Mouse (Mus musculus): ENCODE data around the gene Tsc2. TPM values are rescaled to one million over a fixed set of nuclear protein-coding genes. Genes with fewer than 3 reads are reported as not detected.

The Tsc2 gene
- total RNA-seq, 1 experiment: 93.0 TPM

GRCm38 (mm10) chr17:24628646-24629045 is 3.8 kb downstream of the Tsc2 start:
- Histone ChIP-seq H3K4me1 (ENCODE audit: control insufficient read depth in 2 of 2, insufficient read depth in 2 of 2, low read length in 2 of 2, poor library complexity in 1 of 2) (peaks cover 0 to 1% of the 10 kb centered on the region in 2 experiments; a peak in 1 of 4 replicates), H3K9ac (ENCODE audit: insufficient read depth, low read depth, low read length, poor library complexity, severe bottlenecking) (no peak overlapping the region), H3K4me3 (ENCODE audit: insufficient read depth in 1 of 2, low read depth in 1 of 2, low read length in 2 of 2, poor library complexity in 1 of 2, severe bottlenecking in 1 of 2) (no peak overlapping the region), H3K27ac (ENCODE audit: insufficient read depth, low read depth, low read length, poor library complexity, severe bottlenecking) (no peak overlapping the region), H3K36me3 (ENCODE audit: control insufficient read depth, insufficient read depth, low read length, poor library complexity, severe bottlenecking) (peaks cover 28% of the 10 kb centered on the region), H3K9me3 (ENCODE audit: control insufficient read depth, insufficient read depth, low read depth, low read length) (no peaks in the 10 kb centered on the region)
- DNase-seq (ENCODE audit: low read depth, low spot score): peak; percentile 69
- in situ Hi-C loops (cut with MboI; ENCODE audit: low sequenced_read_pairs in 2 of 2, unreplicated experiment in 2 of 2): no loop called here
- no peak for TF ChIP-seq MAFK (IDR thresholded peaks at IDR 0.05; ENCODE audit: insufficient read depth, low read depth, low read length)
- no peak for TF ChIP-seq HCFC1 (IDR thresholded peaks at IDR 0.05; ENCODE audit: borderline replicate concordance, insufficient read depth, low read length)
- no peak for TF ChIP-seq CHD2 (IDR thresholded peaks at IDR 0.05; ENCODE audit: low read depth, low read length)
- TF ChIP-seq ZNF384 (IDR thresholded peaks at IDR 0.05; ENCODE audit: low read depth, low read length): no peak

GRCm38 (mm10) chr17:24625472-24625871 is 7.0 kb downstream of the Tsc2 start:
- no peak overlapping the region for H3K27ac ChIP-seq (ENCODE audit: insufficient read depth, low read depth, low read length, poor library complexity, severe bottlenecking)
- in situ Hi-C loops (cut with MboI; ENCODE audit: low sequenced_read_pairs in 2 of 2, unreplicated experiment in 2 of 2): no loop called here
- no peak overlapping the region for H3K9ac ChIP-seq (ENCODE audit: insufficient read depth, low read depth, low read length, poor library complexity, severe bottlenecking)
- no peaks in the 10 kb centered on the region for H3K9me3 ChIP-seq (ENCODE audit: control insufficient read depth, insufficient read depth, low read depth, low read length)
- H3K4me1 ChIP-seq (ENCODE audit: control insufficient read depth in 2 of 2, insufficient read depth in 2 of 2, low read length in 2 of 2, poor library complexity in 1 of 2): no peaks in the 10 kb centered on the region
- DNase-seq (ENCODE audit: low read depth, low spot score): no peak
- H3K4me3 ChIP-seq (ENCODE audit: insufficient read depth in 1 of 2, low read depth in 1 of 2, low read length in 2 of 2, poor library complexity in 1 of 2, severe bottlenecking in 1 of 2): no peak overlapping the region
- TF ChIP-seq ZNF384 (IDR thresholded peaks at IDR 0.05; ENCODE audit: low read depth, low read length): no peak
- no peak for TF ChIP-seq CHD2 (IDR thresholded peaks at IDR 0.05; ENCODE audit: low read depth, low read length)
- TF ChIP-seq HCFC1 (IDR thresholded peaks at IDR 0.05; ENCODE audit: borderline replicate concordance, insufficient read depth, low read length): no peak
- no peak for TF ChIP-seq ZC3H11A (IDR thresholded peaks at IDR 0.05; ENCODE audit: borderline replicate concordance, low read depth, low read length)
- no peak for TF ChIP-seq MAFK (IDR thresholded peaks at IDR 0.05; ENCODE audit: insufficient read depth, low read depth, low read length)
- H3K36me3 ChIP-seq (ENCODE audit: control insufficient read depth, insufficient read depth, low read length, poor library complexity, severe bottlenecking): peaks cover 44% of the 10 kb centered on the region

GRCm38 (mm10) chr17:24617561-24618194 is 14.8 kb downstream of the Tsc2 start:
- in situ Hi-C loops (cut with MboI; ENCODE audit: low sequenced_read_pairs in 2 of 2, unreplicated experiment in 2 of 2): no loop called here
- Histone ChIP-seq H3K27ac (ENCODE audit: insufficient read depth, low read depth, low read length, poor library complexity, severe bottlenecking) (peak overlapping the region; percentile 38; the same call in 1 of the 2 replicates), H3K4me3 (ENCODE audit: insufficient read depth in 1 of 2, low read depth in 1 of 2, low read length in 2 of 2, poor library complexity in 1 of 2, severe bottlenecking in 1 of 2) (no peak overlapping the region), H3K4me1 (ENCODE audit: control insufficient read depth in 2 of 2, insufficient read depth in 2 of 2, low read length in 2 of 2, poor library complexity in 1 of 2) (peaks cover 4 to 9% of the 10 kb centered on the region in 2 experiments; a peak in 1 of 4 replicates), H3K36me3 (ENCODE audit: control insufficient read depth, insufficient read depth, low read length, poor library complexity, severe bottlenecking) (peaks cover 62% of the 10 kb centered on the region), H3K9ac (ENCODE audit: insufficient read depth, low read depth, low read length, poor library complexity, severe bottlenecking) (peak overlapping the region; percentile 41; the same call in 1 of the 2 replicates), H3K9me3 (ENCODE audit: control insufficient read depth, insufficient read depth, low read depth, low read length) (no peaks in the 10 kb centered on the region)
- TF ChIP-seq CHD2 (IDR thresholded peaks at IDR 0.05; ENCODE audit: low read depth, low read length) (no peak), MAFK (IDR thresholded peaks at IDR 0.05; ENCODE audit: insufficient read depth, low read depth, low read length) (peak; percentile 78)
- no peak for DNase-seq (ENCODE audit: low read depth, low spot score)

- no peak for DNase-seq (ENCODE audit: low read depth, low spot score)
- Histone ChIP-seq H3K4me3 (ENCODE audit: insufficient read depth in 1 of 2, low read depth in 1 of 2, low read length in 2 of 2, poor library complexity in 1 of 2, severe bottlenecking in 1 of 2) (no peak overlapping the region), H3K9me3 (ENCODE audit: control insufficient read depth, insufficient read depth, low read depth, low read length) (no peaks in the 10 kb centered on the region), H3K9ac (ENCODE audit: insufficient read depth, low read depth, low read length, poor library complexity, severe bottlenecking) (no peak overlapping the region), H3K4me1 (ENCODE audit: control insufficient read depth in 2 of 2, insufficient read depth in 2 of 2, low read length in 2 of 2, poor library complexity in 1 of 2) (peaks cover 0 to 3% of the 10 kb centered on the region in 2 experiments; a peak in 1 of 4 replicates), H3K36me3 (ENCODE audit: control insufficient read depth, insufficient read depth, low read length, poor library complexity, severe bottlenecking) (peaks cover 58% of the 10 kb centered on the region), H3K27ac (ENCODE audit: insufficient read depth, low read depth, low read length, poor library complexity, severe bottlenecking) (no peak overlapping the region)
- in situ Hi-C loops (cut with MboI; ENCODE audit: low sequenced_read_pairs in 2 of 2, unreplicated experiment in 2 of 2): no loop called here
- TF ChIP-seq ZC3H11A (IDR thresholded peaks at IDR 0.05; ENCODE audit: borderline replicate concordance, low read depth, low read length) (no peak), CHD2 (IDR thresholded peaks at IDR 0.05; ENCODE audit: low read depth, low read length) (no peak), MAFK (IDR thresholded peaks at IDR 0.05; ENCODE audit: insufficient read depth, low read depth, low read length) (no peak), ZNF384 (IDR thresholded peaks at IDR 0.05; ENCODE audit: low read depth, low read length) (no peak), HCFC1 (IDR thresholded peaks at IDR 0.05; ENCODE audit: borderline replicate concordance, insufficient read depth, low read length) (no peak)
Measured at GRCm38 (mm10) chr17:24610711-24611110, 21.7 kb downstream of the Tsc2 start.

- Histone ChIP-seq H3K9me3 (ENCODE audit: control insufficient read depth, insufficient read depth, low read depth, low read length) (no peaks in the 10 kb centered on the region), H3K27ac (ENCODE audit: insufficient read depth, low read depth, low read length, poor library complexity, severe bottlenecking) (no peak overlapping the region), H3K4me3 (ENCODE audit: insufficient read depth in 1 of 2, low read depth in 1 of 2, low read length in 2 of 2, poor library complexity in 1 of 2, severe bottlenecking in 1 of 2) (no peak overlapping the region), H3K9ac (ENCODE audit: insufficient read depth, low read depth, low read length, poor library complexity, severe bottlenecking) (no peak overlapping the region), H3K36me3 (ENCODE audit: control insufficient read depth, insufficient read depth, low read length, poor library complexity, severe bottlenecking) (peaks cover 51% of the 10 kb centered on the region), H3K4me1 (ENCODE audit: control insufficient read depth in 2 of 2, insufficient read depth in 2 of 2, low read length in 2 of 2, poor library complexity in 1 of 2) (peaks cover 0 to 6% of the 10 kb centered on the region in 2 experiments; a peak in 2 of 4 replicates)
- DNase-seq (ENCODE audit: low read depth, low spot score): no peak
- in situ Hi-C loops (cut with MboI; ENCODE audit: low sequenced_read_pairs in 2 of 2, unreplicated experiment in 2 of 2): no loop called here
- TF ChIP-seq CHD2 (IDR thresholded peaks at IDR 0.05; ENCODE audit: low read depth, low read length) (no peak), ZNF384 (IDR thresholded peaks at IDR 0.05; ENCODE audit: low read depth, low read length) (no peak), HCFC1 (IDR thresholded peaks at IDR 0.05; ENCODE audit: borderline replicate concordance, insufficient read depth, low read length) (no peak), ZC3H11A (IDR thresholded peaks at IDR 0.05; ENCODE audit: borderline replicate concordance, low read depth, low read length) (no peak), MAFK (IDR thresholded peaks at IDR 0.05; ENCODE audit: insufficient read depth, low read depth, low read length) (no peak)
Measured at GRCm38 (mm10) chr17:24608874-24609273, 23.6 kb downstream of the Tsc2 start.

Measured in ES-E14 (cell line).